Mouse (Mus musculus): ENCODE measurements around the gene Cnot1.
"Not testable (repeated sequence)": the region's sequence is repeated elsewhere in the genome, so short reads cannot be mapped to it uniquely, and the experiment has no call there.

Gene Cnot1

GRCm38 (mm10) chr8:95822096-95822495, 14.8 kb upstream of the Cnot1 start:
- in situ Hi-C loops (cut with MboI; ENCODE audit: low pct_unique_long_range_greater_than_20kb in 1 of 2, low sequenced_read_pairs in 2 of 2, unreplicated experiment in 1 of 2) = no loop called here

- in situ Hi-C loops (cut with MboI; ENCODE audit: low pct_unique_long_range_greater_than_20kb in 1 of 2, low sequenced_read_pairs in 2 of 2, unreplicated experiment in 1 of 2) = no loop called here
Observed at GRCm38 (mm10) chr8:95821266-95821665, 14.0 kb upstream of the Cnot1 start.

GRCm38 (mm10) chr8:95818211-95818610, 10.9 kb upstream of the Cnot1 start:
- in situ Hi-C loops (cut with MboI; ENCODE audit: low pct_unique_long_range_greater_than_20kb in 1 of 2, low sequenced_read_pairs in 2 of 2, unreplicated experiment in 1 of 2) = no loop called here

- in situ Hi-C loops (cut with MboI; ENCODE audit: low pct_unique_long_range_greater_than_20kb in 1 of 2, low sequenced_read_pairs in 2 of 2, unreplicated experiment in 1 of 2) = no loop called here
Observed at GRCm38 (mm10) chr8:95817597-95817996, 10.3 kb upstream of the Cnot1 start.

- in situ Hi-C loops (cut with MboI; ENCODE audit: low pct_unique_long_range_greater_than_20kb in 1 of 2, low sequenced_read_pairs in 2 of 2, unreplicated experiment in 1 of 2) = no loop called here
Observed at GRCm38 (mm10) chr8:95816044-95816708, 8.9 kb upstream of the Cnot1 start.

GRCm38 (mm10) chr8:95810184-95810591, 2.9 kb upstream of the Cnot1 start:
- in situ Hi-C loops (cut with MboI; ENCODE audit: low pct_unique_long_range_greater_than_20kb in 1 of 2, low sequenced_read_pairs in 2 of 2, unreplicated experiment in 1 of 2) = no loop called here

- in situ Hi-C loops (cut with MboI; ENCODE audit: low pct_unique_long_range_greater_than_20kb in 1 of 2, low sequenced_read_pairs in 2 of 2, unreplicated experiment in 1 of 2) = no loop called here
Observed at GRCm38 (mm10) chr8:95809116-95809515, 1.9 kb upstream of the Cnot1 start.

- in situ Hi-C loops (cut with MboI; ENCODE audit: low pct_unique_long_range_greater_than_20kb in 1 of 2, low sequenced_read_pairs in 2 of 2, unreplicated experiment in 1 of 2) = no loop called here
Observed at GRCm38 (mm10) chr8:95808631-95809030, 1.4 kb upstream of the Cnot1 start.

GRCm38 (mm10) chr8:95807861-95808260, 597 bp upstream of the Cnot1 start:
- in situ Hi-C loops (cut with MboI; ENCODE audit: low pct_unique_long_range_greater_than_20kb in 1 of 2, low sequenced_read_pairs in 2 of 2, unreplicated experiment in 1 of 2) = no loop called here

- in situ Hi-C loops (cut with MboI; ENCODE audit: low pct_unique_long_range_greater_than_20kb in 1 of 2, low sequenced_read_pairs in 2 of 2, unreplicated experiment in 1 of 2) = no loop called here
Observed at GRCm38 (mm10) chr8:95806461-95807191, 638 bp downstream of the Cnot1 start.

- in situ Hi-C loops (cut with MboI; ENCODE audit: low pct_unique_long_range_greater_than_20kb in 1 of 2, low sequenced_read_pairs in 2 of 2, unreplicated experiment in 1 of 2) = no loop called here
Observed at GRCm38 (mm10) chr8:95805482-95805881, 1.8 kb downstream of the Cnot1 start.

- in situ Hi-C loops (cut with MboI; ENCODE audit: low pct_unique_long_range_greater_than_20kb in 1 of 2, low sequenced_read_pairs in 2 of 2, unreplicated experiment in 1 of 2) = no loop called here
Observed at GRCm38 (mm10) chr8:95802231-95802630, 5.0 kb downstream of the Cnot1 start.

GRCm38 (mm10) chr8:95801476-95802064, 5.7 kb downstream of the Cnot1 start:
- in situ Hi-C loops (cut with MboI; ENCODE audit: low pct_unique_long_range_greater_than_20kb in 1 of 2, low sequenced_read_pairs in 2 of 2, unreplicated experiment in 1 of 2) = no loop called here

- in situ Hi-C loops (cut with MboI; ENCODE audit: low pct_unique_long_range_greater_than_20kb in 1 of 2, low sequenced_read_pairs in 2 of 2, unreplicated experiment in 1 of 2) = no loop called here
Observed at GRCm38 (mm10) chr8:95800353-95800752, 6.9 kb downstream of the Cnot1 start.

- in situ Hi-C loops (cut with MboI; ENCODE audit: low pct_unique_long_range_greater_than_20kb in 1 of 2, low sequenced_read_pairs in 2 of 2, unreplicated experiment in 1 of 2) = no loop called here
Observed at GRCm38 (mm10) chr8:95799891-95800290, 7.4 kb downstream of the Cnot1 start.

- in situ Hi-C loops (cut with MboI; ENCODE audit: low pct_unique_long_range_greater_than_20kb in 1 of 2, low sequenced_read_pairs in 2 of 2, unreplicated experiment in 1 of 2) = no loop called here
Observed at GRCm38 (mm10) chr8:95799117-95799516, 8.1 kb downstream of the Cnot1 start.

GRCm38 (mm10) chr8:95795333-95796061, 11.8 kb downstream of the Cnot1 start:
- in situ Hi-C loops (cut with MboI; ENCODE audit: low pct_unique_long_range_greater_than_20kb in 1 of 2, low sequenced_read_pairs in 2 of 2, unreplicated experiment in 1 of 2) = not testable (repeated sequence)

- in situ Hi-C loops (cut with MboI; ENCODE audit: low pct_unique_long_range_greater_than_20kb in 1 of 2, low sequenced_read_pairs in 2 of 2, unreplicated experiment in 1 of 2) = no loop called here
Observed at GRCm38 (mm10) chr8:95785591-95785990, 21.7 kb downstream of the Cnot1 start.

- in situ Hi-C loops (cut with MboI; ENCODE audit: low pct_unique_long_range_greater_than_20kb in 1 of 2, low sequenced_read_pairs in 2 of 2, unreplicated experiment in 1 of 2) = no loop called here
Observed at GRCm38 (mm10) chr8:95782628-95783027, 24.6 kb downstream of the Cnot1 start.
